Mouse (Mus musculus): ENCODE data around the gene Fbxl16. TPM values are rescaled to one million over a fixed set of nuclear protein-coding genes. Genes with fewer than 3 reads are reported as not detected.

Fbxl16 gene
- total RNA-seq, 2 experiments from 2014 or later = 0.67 to 1.2 TPM

DNA sequence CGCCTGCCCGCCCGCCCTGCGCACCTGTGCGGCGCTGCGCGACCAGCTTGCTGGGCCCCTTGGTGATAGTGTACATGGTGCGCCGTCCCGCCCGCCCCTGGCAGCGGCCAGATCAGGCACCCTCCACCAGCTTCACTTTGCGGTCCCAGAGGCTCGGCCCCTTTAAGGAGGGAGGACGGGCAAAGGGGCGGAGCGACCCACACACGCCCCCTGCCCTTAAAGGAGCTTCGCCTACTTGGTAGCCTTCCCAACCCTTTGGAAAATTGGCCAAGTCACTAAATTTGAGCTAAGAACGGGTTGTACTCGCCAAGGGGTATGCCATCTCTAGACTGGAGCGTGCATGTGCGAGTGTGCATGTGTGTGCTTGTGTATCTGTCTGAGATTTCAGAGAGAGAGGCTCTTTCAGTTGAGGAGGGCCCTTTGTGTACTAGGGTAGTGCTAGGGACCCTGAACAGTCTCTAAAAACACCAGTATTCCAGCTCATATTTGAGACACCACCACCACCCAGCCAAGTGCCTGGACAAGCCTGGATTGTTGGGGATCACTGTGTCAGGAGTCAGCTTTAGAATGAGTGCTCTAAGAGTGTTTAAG is 59.8 kb downstream of the Fbxl16 start, which contains the start of gene Mcrip2:
Gene Mcrip2, minus strand, starts transcription at position 164 of the 591 bp plus-strand sequence.
- peak; percentile 87 for DNase-seq
- intact Hi-C loops (cut with DNase I) = no loop called here

DNA sequence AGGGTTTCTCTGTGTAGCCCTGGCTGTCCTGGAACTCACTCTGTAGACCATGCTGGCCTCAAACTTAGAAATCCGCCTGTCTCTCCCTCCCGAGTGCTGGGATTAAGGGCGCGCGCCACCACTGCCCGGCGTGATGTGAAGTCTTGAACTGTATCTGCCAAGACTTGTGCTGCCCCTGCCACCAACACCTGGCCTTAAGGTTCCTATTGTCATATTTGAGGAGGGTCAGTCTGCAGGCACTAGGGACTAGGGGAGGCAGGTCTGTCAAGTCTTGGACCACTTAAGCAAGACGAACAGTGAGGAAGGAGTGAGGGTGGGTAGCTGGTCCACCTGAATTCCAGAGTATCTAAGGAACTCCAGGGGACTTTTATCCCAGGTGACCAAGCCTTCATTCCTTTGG is 60.6 kb downstream of the Fbxl16 start:
- DNase-seq = no peak
- intact Hi-C loops (cut with DNase I) = no loop called here

DNA sequence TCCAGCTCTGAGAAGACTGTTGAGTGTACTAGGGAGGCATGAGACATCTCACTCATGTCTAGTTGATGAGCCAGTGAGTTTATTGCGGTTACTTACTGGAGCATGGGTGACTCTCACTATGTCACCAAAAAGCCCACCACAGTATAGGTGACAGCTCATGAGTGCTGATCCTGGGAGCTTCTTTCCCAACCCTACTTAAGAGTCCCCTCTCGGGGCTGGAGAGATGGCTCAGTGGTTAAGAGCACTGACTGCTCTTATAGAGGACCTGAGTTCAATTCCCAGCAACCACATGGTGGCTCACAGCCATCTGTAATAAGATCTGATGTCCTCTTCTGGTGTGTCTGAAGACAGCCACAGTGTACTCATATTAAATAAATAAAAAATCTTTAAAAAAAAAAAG is 61.1 kb downstream of the Fbxl16 start:
- intact Hi-C loops (cut with DNase I) = no loop called here
- DNase-seq = no peak

Small RNAs within 50 kb of the gene (microRNA-seq; reads per million reads assigned to microRNA genes)
- gene Mir3082 (1.2 to 1.7 reads per million in 2 experiments), gene Mir6966 (0.70 to 3.6 reads per million in 2 experiments)

Other genes starting within 250 kb of the Fbxl16 start
- under 1 TPM; 0.72 to 0.93 TPM for gene Sox8, start 238.4 kb upstream of the Fbxl16 start, total RNA-seq (2021)
- gene Lmf1, start 230.0 kb upstream of the Fbxl16 start, total RNA-seq (2021) = 10 to 100 TPM; 25.4 to 27.0 TPM
- gene Gng13, start 91.9 kb upstream of the Fbxl16 start, total RNA-seq (2021) = 1 to 10 TPM in 1 of 2 experiments, under 1 TPM in 1; 0.38 to 1.9 TPM
- gene Chtf18, start 81.7 kb upstream of the Fbxl16 start, total RNA-seq (2021) = 1 to 10 TPM; 4.2 to 5.1 TPM
- 1 to 10 TPM; 4.6 to 5.7 TPM for gene Rpusd1, start 81.4 kb upstream of the Fbxl16 start, total RNA-seq (2021)
- gene Mslnl, start 73.0 kb upstream of the Fbxl16 start, total RNA-seq (2021) = not detected
- gene Msln, start 54.7 kb upstream of the Fbxl16 start, total RNA-seq (2021) = 10 to 100 TPM; 38.5 to 40.6 TPM
- gene Narfl, start 35.3 kb upstream of the Fbxl16 start, total RNA-seq (2021) = 10 to 100 TPM; 43.2 to 49.3 TPM
- gene Haghl, start 23.4 kb upstream of the Fbxl16 start, total RNA-seq (2021) = 10 to 100 TPM; 23.8 to 25.7 TPM
- under 1 TPM in 1 of 2 experiments, not detected in 1; 0.14 TPM for gene Ccdc78, start 22.5 kb upstream of the Fbxl16 start, total RNA-seq (2021)
- gene Fam173a, start 16.2 kb upstream of the Fbxl16 start, total RNA-seq (2021) = 10 to 100 TPM; 37.8 to 38.9 TPM
- gene AC134908.4, start 13.4 kb upstream of the Fbxl16 start, total RNA-seq (2021) = not detected
- 10 to 100 TPM; 59.7 to 60.9 TPM for gene Metrn, start 11.9 kb upstream of the Fbxl16 start, total RNA-seq (2021)
- 10 to 100 TPM; 10.1 to 12.2 TPM for gene Wdr24, start 14.5 kb downstream of the Fbxl16 start, total RNA-seq (2021)
- gene Jmjd8, start 19.8 kb downstream of the Fbxl16 start, total RNA-seq (2021) = 10 to 100 TPM; 33.7 to 34.5 TPM
- gene Stub1, start 24.3 kb downstream of the Fbxl16 start, total RNA-seq (2021) = 100 to 1,000 TPM; 123 to 132 TPM
- 1 to 10 TPM; 2.2 to 2.6 TPM for gene Rhbdl1, start 28.2 kb downstream of the Fbxl16 start, total RNA-seq (2021)
- 1 to 10 TPM; 4.2 to 4.7 TPM for gene Gm20683, start 32.7 kb downstream of the Fbxl16 start, total RNA-seq (2021)
- gene Rhot2, start 35.8 kb downstream of the Fbxl16 start, total RNA-seq (2021) = 10 to 100 TPM; 80.4 to 86.5 TPM
- gene Wdr90, start 52.4 kb downstream of the Fbxl16 start, total RNA-seq (2021) = 1 to 10 TPM; 3.9 to 6.2 TPM
- gene Mcrip2, start 59.7 kb downstream of the Fbxl16 start, total RNA-seq (2021) = 100 to 1,000 TPM; 191 to 218 TPM
- 10 to 100 TPM; 15.4 to 15.7 TPM for gene Mettl26, start 66.0 kb downstream of the Fbxl16 start, total RNA-seq (2021)
- gene Wfikkn1, start 71.8 kb downstream of the Fbxl16 start, total RNA-seq (2021) = under 1 TPM; 0.62 to 0.96 TPM
- 10 to 100 TPM; 13.4 to 18.8 TPM for gene Rab40c, start 110.6 kb downstream of the Fbxl16 start, total RNA-seq (2021)
- 10 to 100 TPM; 76.6 to 78.5 TPM for gene Pigq, start 135.9 kb downstream of the Fbxl16 start, total RNA-seq (2021)
- gene Nhlrc4, start 135.9 kb downstream of the Fbxl16 start, total RNA-seq (2021) = not detected
- gene A930017K11Rik, start 143.5 kb downstream of the Fbxl16 start, total RNA-seq (2021) = not detected
- gene Capn15, start 176.7 kb downstream of the Fbxl16 start, total RNA-seq (2021) = 10 to 100 TPM; 12.6 to 13.5 TPM